Comparison of ENCODE assay signal across 19 mouse cellular contexts in the genomic region with DNA sequence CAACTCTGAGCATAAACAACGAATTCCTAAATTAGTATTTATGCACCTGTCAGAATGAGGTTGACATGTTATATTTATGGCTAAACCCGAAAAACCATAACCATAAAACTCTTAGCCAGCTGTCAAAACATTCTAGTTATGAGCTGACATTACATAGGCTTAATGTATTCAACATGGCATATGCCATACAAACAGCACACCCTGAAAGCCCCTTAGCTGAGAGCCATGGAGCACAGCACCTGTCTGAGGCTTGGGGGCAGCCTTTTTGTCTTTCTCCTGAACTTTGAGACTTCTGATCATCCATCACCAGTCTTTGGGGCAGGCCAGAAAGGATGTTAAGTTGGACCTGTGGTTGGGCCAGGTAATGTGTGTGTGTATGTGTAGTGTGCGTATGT.
"Had no signal": no experiment of that assay in that cellular context is flagged by ENCODE, and none has a peak within 500 bp of the region (broad histone marks: within the 10 kb centered on the region; RNA-seq: fewer than 3 reads in every experiment).

No protein-coding gene starts in this region.

- ATAC-seq: liver, postnatal 0 days; lung, postnatal 0 days had no signal

- H3K4me2 ChIP-seq: lung, embryonic 15.5 days; neural tube, embryonic 13.5 days; neural tube, embryonic 15.5 days had no signal

- H3K27me3 ChIP-seq: lung, embryonic 15.5 days; neural tube, embryonic 13.5 days; neural tube, embryonic 15.5 days had no signal

- H3K9me3 ChIP-seq: lung, embryonic 15.5 days; midbrain, embryonic 12.5 days; neural tube, embryonic 13.5 days; neural tube, embryonic 15.5 days had no signal

- H3K36me3 ChIP-seq: lung, embryonic 15.5 days; midbrain, embryonic 12.5 days; neural tube, embryonic 13.5 days; neural tube, embryonic 15.5 days had no signal

- H3K4me3 ChIP-seq: lung, embryonic 15.5 days; megakaryocyte, embryonic 14.5 days; midbrain, embryonic 12.5 days; neural tube, embryonic 13.5 days; neural tube, embryonic 15.5 days had no signal

- H3K27ac ChIP-seq: lung, embryonic 15.5 days; macrophage had no signal

- H3K9ac ChIP-seq: liver, postnatal 0 days; lung, embryonic 15.5 days; midbrain, embryonic 12.5 days; neural tube, embryonic 13.5 days; neural tube, embryonic 15.5 days had no signal

- DNase-seq: liver, postnatal 0 days; lung, adult 2 months; lung, postnatal 14 days; lung, postnatal 36 days; retina, postnatal 1 day; right cerebral cortex, adult 18-20 months; right cerebral cortex, postnatal 25 days; right cerebral cortex, postnatal 4 days; spleen, adult 18-20 months; thymus, adult 18-20 months; thymus, postnatal 14 days; thymus, postnatal 36 days had no signal
